ENCODE assay signal across 8 mouse cellular contexts in the genomic region with DNA sequence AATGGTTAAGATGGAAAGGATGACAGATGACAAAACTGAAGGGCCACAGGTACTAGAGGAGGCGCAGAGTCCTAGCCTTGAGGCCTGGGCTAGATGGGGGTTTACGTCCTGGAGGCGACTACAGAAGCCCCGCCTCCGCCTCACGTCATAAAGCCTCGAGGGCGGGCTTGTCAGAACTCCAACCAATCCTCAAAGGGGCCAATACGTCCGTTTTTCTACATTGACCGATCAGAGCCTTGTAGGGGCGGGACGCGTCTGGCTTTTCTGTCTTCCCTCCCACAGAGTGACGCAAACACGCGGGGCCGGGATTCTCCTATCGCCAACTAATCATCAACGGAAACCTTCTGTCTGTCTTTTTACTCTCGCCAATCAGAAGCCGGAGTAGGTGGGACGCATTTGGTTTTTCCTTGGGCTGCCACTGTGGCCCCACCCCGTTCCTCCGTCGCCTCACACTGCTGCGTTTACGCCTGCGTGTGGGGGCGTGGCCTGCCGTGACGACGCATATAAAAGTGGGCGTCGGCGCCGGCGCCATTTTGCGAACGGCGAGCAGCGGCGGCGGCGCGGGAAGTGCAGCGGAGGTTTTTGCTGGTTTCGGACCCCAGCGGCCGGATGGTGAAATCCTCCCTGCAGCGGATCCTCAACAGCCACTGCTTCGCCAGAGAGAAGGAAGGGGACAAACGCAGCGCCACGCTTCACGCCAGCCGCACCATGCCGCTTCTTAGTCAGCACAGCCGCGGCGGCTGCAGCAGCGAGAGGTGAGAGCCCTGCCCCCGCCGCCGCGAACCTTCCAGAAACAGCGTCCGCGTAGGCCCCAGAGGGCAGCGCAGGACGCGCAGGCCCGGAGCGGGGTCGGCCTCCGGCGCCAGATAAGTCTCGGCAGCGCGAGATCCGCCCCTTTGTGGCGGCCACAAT. TPM values are rescaled to one million over a fixed set of nuclear protein-coding genes. Genes with fewer than 3 reads are reported as not detected.
A peak's percentile ranks its signal among the peaks of the same experiment; 100 is the strongest.
DNase-seq lines count a peak whose midpoint lies in the region; ATAC-seq and TF ChIP-seq lines count a peak whose summit lies in the region.

A gene (plus strand): TSS at position 506 of the 912 bp plus-strand sequence.

- peak within 1 kb of the TSS; percentile 92 for H3K9ac ChIP-seq in lung, postnatal 0 days (replicated peaks; ENCODE audit: low read depth)

- peak; percentile 95 for ATAC-seq in frontal cortex, adult (ENCODE audit: low TSS enrichment)
- peak; percentile 97 for ATAC-seq in lung, postnatal 0 days

- peaks cover 45% of the 10 kb centered on the region for H3K4me1 ChIP-seq in hindbrain, embryonic 10.5 days (replicated peaks)
- H3K4me1 ChIP-seq in lung, postnatal 0 days (ENCODE audit: insufficient read depth, low read depth, low read length) = no peaks in the 10 kb centered on the region

- under 1% methylated on average over 82 of the region's 82 CpGs for WGBS in hindbrain, embryonic 10.5 days
- under 1% methylated on average over 73 of the region's 82 CpGs for WGBS in lung, postnatal 0 days

- peak within 1 kb of the TSS; percentile 97 for H3K27ac ChIP-seq in hindbrain, embryonic 10.5 days
- H3K27ac ChIP-seq in lung, postnatal 0 days (ENCODE audit: low read length) = peak within 1 kb of the TSS; percentile 89

- H3K4me2 ChIP-seq in lung, postnatal 0 days (replicated peaks; ENCODE audit: low read depth, low read length) = peak within 1 kb of the TSS; percentile 68

- DNase-seq in MN1 (ENCODE audit: low spot score) = peak; percentile 99
- peak; percentile 100 for DNase-seq in cerebellum, adult 9-10 months
- DNase-seq in hindbrain, embryonic 10.5 days (ENCODE audit: low spot score) = peak; percentile 99
- peak; percentile 100 for DNase-seq in layer of hippocampus, adult 9-11 months
- DNase-seq in lung, postnatal 0 days (ENCODE audit: low spot score) = peak; percentile 100
- DNase-seq in ovary, postnatal 14 days (ENCODE audit: low spot score) = peak; percentile 95
- DNase-seq in thymus, postnatal 14 days = peak; percentile 98

- peaks cover 31% of the 10 kb centered on the region for H3K36me3 ChIP-seq in hindbrain, embryonic 10.5 days
- 0 out of 2 replicates have a peak, but pooled peaks cover 4% of the 10 kb centered on the region for H3K36me3 ChIP-seq in lung, postnatal 0 days (ENCODE audit: insufficient read depth, low read length)

- peak within 1 kb of the TSS; percentile 89 for H3K4me3 ChIP-seq in hindbrain, embryonic 10.5 days
- H3K4me3 ChIP-seq in lung, postnatal 0 days (ENCODE audit: low read depth, low read length) = peak within 1 kb of the TSS; percentile 71

- no peak for TF ChIP-seq EP300 in lung, postnatal 0 days (IDR thresholded peaks at IDR 0.05)

- no peaks in the 10 kb centered on the region for H3K27me3 ChIP-seq in hindbrain, embryonic 10.5 days (ENCODE audit: insufficient read depth, poor library complexity, severe bottlenecking)
- H3K27me3 ChIP-seq in lung, postnatal 0 days (replicated peaks; ENCODE audit: insufficient read depth, low read length) = no peaks in the 10 kb centered on the region

- TF ChIP-seq CTCF in lung, postnatal 0 days (IDR thresholded peaks at IDR 0.05) = no peak; the same call in 1 of the 2 replicates

- no peaks in the 10 kb centered on the region for H3K9me3 ChIP-seq in hindbrain, embryonic 10.5 days
- no peaks in the 10 kb centered on the region for H3K9me3 ChIP-seq in lung, postnatal 0 days (ENCODE audit: low read length)

RNA-seq across cellular contexts. Expression of the gene that starts here (rescaled TPM):
- 2,287 and 2,328 TPM in 2 replicates for polyA plus RNA-seq in hindbrain, embryonic 10.5 days (2016; fragmentation: Nextera tagmentation; extraction: Ambion mirVana)
- polyA plus RNA-seq in lung, postnatal 0 days (2015; fragmentation: Nextera tagmentation; extraction: Ambion mirVana) = 1,344 and 1,416 TPM in 2 replicates

Comparison
In these comparisons a context has a peak if more than half of its experiments do, and no peak if none do; other contexts are left out.
1. Peak in every context shown above with its lines: DNase-seq, ATAC-seq, H3K4me3 ChIP-seq and H3K27ac ChIP-seq.